Mouse (Mus musculus): ENCODE results near the gene Rufy3. TPM values are rescaled to one million over a fixed set of nuclear protein-coding genes. Genes with fewer than 3 reads are reported as not detected.

Gene Rufy3
- total RNA-seq (2021) (10 to 100 TPM; 11.6 to 13.3 TPM), polyA plus RNA-seq (2012; rRNA removed) (4.7 and 7.2 TPM in 2 replicates)
- long read RNA-seq, full-length matches to known transcripts = 18 of 21 reads
- long read RNA-seq, partial matches to known transcripts = 1 of 21 reads
- long read RNA-seq, other reads (novel, unspliced or antisense) = 2 of 21 reads

DNA sequence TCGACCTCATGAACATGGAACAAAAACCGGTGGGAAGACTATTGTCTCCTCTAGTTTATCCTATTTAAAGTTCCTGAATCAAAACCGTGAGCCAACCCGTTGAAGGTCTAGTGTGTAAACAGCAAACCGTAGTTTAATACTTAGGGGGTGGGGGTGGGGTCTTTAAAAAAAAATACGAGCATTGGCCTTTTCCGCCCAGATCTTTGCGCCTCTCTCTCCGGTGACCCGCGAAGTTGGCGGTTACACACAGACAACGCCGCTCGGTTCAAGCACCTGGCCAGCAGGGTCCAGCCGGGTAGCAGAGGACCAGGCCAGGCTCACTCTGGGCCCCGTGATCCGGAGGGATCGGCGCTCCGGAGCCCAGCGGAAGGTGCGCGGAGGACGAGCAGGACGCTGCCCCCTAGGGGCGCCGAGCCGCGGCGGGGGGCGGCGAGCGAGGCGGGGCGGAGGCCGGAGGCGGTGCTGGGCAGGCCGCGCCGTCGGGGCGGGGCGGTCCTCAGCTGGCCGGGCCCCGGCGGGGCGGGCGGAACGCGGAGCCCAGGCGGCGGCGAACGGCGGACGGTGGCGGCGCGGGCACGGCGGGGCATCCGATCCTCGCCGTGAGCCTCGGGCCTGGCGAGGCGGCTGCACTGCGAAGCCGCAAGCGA, at the start of gene Rufy3:
Gene Rufy3, plus strand, starts transcription at position 540 of the 647 bp plus-strand sequence.
- peak; percentile 94 to 95 for DNase-seq
- no peaks in the 10 kb centered on the region for H3K36me3 ChIP-seq (ENCODE audit: control insufficient read depth, insufficient read depth, low read length)
- under 1% methylated on average over 71 of the region's 71 CpGs for WGBS
- no peaks in the 10 kb centered on the region for H3K27me3 ChIP-seq (ENCODE audit: control insufficient read depth, insufficient read depth, low read length)
- H3K27ac ChIP-seq = peak within 1 kb of the TSS; percentile 94
- peak within 1 kb of the TSS; percentile 83 for H3K4me3 ChIP-seq
- intact Hi-C loops (cut with DNase I) = loop anchor here (2.0 to 5.0 kb wide), 3 partner anchors 113 to 203 kb away; partner anchors contain the start of genes Grsf1 and Mob1b
- H3K79me2 ChIP-seq (replicated peaks; ENCODE audit: control insufficient read depth, insufficient read depth, low read length) = 0 out of 2 replicates have a peak, but pooled peaks cover 3% of the 10 kb centered on the region
- TF ChIP-seq EP300 (IDR thresholded peaks at IDR 0.05; ENCODE audit: insufficient read depth, low read depth, low read length) (no peak), POLR2A (IDR thresholded peaks at IDR 0.05; ENCODE audit: insufficient read depth, low read depth, low read length) (peak; percentile 76; the same call in 1 of the 2 replicates), CTCF (IDR thresholded peaks at IDR 0.05) (peak; percentile 70)
- H3K9ac ChIP-seq (ENCODE audit: low read depth, low read length) = peak within 1 kb of the TSS; percentile 76
- peaks cover 6% of the 10 kb centered on the region for H3K4me1 ChIP-seq (ENCODE audit: control insufficient read depth, insufficient read depth, low read length)

DNA sequence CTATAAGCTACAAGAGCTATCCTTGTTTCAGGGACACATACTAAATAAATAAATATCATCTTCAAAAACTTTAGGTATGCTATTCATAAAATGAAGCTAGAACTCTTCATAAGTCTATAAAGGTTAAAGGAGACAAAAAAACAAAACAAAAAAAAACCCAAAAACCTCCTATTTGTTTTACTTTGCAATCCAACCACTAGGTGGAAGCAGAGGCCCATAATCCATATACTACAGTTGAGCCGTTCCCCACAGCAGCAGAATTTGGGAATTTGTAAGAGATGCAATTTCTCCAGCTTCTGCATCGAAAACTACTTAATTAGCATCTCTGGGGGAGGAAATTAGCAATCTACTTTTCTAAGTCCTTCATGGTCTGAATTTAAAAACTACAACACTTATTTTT, 45.6 kb upstream of the Rufy3 start:
- H3K9ac ChIP-seq (ENCODE audit: low read depth, low read length) = no peak overlapping the region
- no peak overlapping the region for H3K4me3 ChIP-seq
- H3K27ac ChIP-seq = no peak overlapping the region
- intact Hi-C loops (cut with DNase I) = no loop called here
- H3K79me2 ChIP-seq (replicated peaks; ENCODE audit: control insufficient read depth, insufficient read depth, low read length) = no peaks in the 10 kb centered on the region
- H3K4me1 ChIP-seq (ENCODE audit: control insufficient read depth, insufficient read depth, low read length) = peaks cover 2% of the 10 kb centered on the region
- 4% methylated on average over 2 of the region's 2 CpGs for WGBS
- TF ChIP-seq CTCF (IDR thresholded peaks at IDR 0.05) (peak; percentile 83), EP300 (IDR thresholded peaks at IDR 0.05; ENCODE audit: insufficient read depth, low read depth, low read length) (no peak)
- no peak for DNase-seq
- no peaks in the 10 kb centered on the region for H3K27me3 ChIP-seq (ENCODE audit: control insufficient read depth, insufficient read depth, low read length)
- no peaks in the 10 kb centered on the region for H3K36me3 ChIP-seq (ENCODE audit: control insufficient read depth, insufficient read depth, low read length)

DNA sequence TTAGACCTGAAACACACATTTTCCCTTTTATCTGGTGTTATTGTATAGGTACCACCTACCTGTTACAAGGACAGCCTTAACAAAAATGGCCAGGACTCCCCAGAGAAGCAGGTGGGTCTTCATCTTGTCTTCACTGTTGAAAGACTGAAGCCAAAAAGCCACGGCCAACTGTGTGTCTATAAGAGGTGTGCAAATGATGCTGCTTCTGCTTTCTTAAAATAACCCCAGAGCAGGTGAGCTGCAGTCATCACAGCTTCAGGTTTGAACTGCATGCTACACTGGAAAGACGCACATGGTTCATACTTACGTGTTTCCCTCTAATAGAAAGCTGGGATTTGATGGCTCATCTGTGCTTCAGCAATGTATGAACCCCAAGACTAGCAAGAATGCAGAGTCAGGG, 37.2 kb upstream of the Rufy3 start, which contains the start of gene Jchain:
Gene Jchain, minus strand, starts transcription at position 235 of the 400 bp plus-strand sequence.
- Histone ChIP-seq H3K4me1 (ENCODE audit: control insufficient read depth, insufficient read depth, low read length) (no peaks in the 10 kb centered on the region), H3K27ac (no peak within 1 kb of the TSS), H3K36me3 (ENCODE audit: control insufficient read depth, insufficient read depth, low read length) (no peaks in the 10 kb centered on the region), H3K9ac (ENCODE audit: low read depth, low read length) (no peak within 1 kb of the TSS), H3K79me2 (replicated peaks; ENCODE audit: control insufficient read depth, insufficient read depth, low read length) (no peaks in the 10 kb centered on the region), H3K4me3 (no peak within 1 kb of the TSS), H3K27me3 (ENCODE audit: control insufficient read depth, insufficient read depth, low read length) (no peaks in the 10 kb centered on the region)
- intact Hi-C loops (cut with DNase I) = no loop called here
- 89% methylated on average over 3 of the region's 3 CpGs for WGBS
- no peak for DNase-seq
- TF ChIP-seq EP300 (IDR thresholded peaks at IDR 0.05; ENCODE audit: insufficient read depth, low read depth, low read length) = no peak
- TF ChIP-seq POLR2A (IDR thresholded peaks at IDR 0.05; ENCODE audit: insufficient read depth, low read depth, low read length) = no peak
- TF ChIP-seq CTCF (IDR thresholded peaks at IDR 0.05) = no peak

DNA sequence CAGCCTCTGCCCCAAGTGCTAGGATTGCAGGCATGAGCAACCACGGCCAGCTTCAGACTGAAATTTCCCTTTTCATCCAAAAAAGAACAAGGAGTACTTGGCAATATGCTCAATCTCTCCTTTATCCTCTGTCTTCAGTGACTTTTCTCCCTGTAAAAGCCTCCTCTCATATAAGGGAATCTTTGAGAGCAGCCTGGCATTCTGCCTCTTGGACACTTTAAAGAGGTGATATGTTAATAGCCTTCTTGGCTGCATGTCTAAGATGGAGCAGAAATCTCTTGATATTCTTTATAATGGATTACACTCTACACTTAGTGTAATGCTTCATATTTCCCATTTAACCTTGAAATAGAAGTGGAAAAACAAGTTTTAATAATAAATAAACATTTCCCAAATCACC, 33.9 kb upstream of the Rufy3 start:
- intact Hi-C loops (cut with DNase I) = no loop called here
- no peak overlapping the region for H3K9ac ChIP-seq (ENCODE audit: low read depth, low read length)
- TF ChIP-seq POLR2A (IDR thresholded peaks at IDR 0.05; ENCODE audit: insufficient read depth, low read depth, low read length) (no peak), EP300 (IDR thresholded peaks at IDR 0.05; ENCODE audit: insufficient read depth, low read depth, low read length) (no peak), CTCF (IDR thresholded peaks at IDR 0.05) (no peak)
- H3K79me2 ChIP-seq (replicated peaks; ENCODE audit: control insufficient read depth, insufficient read depth, low read length) = no peaks in the 10 kb centered on the region
- H3K36me3 ChIP-seq (ENCODE audit: control insufficient read depth, insufficient read depth, low read length) = no peaks in the 10 kb centered on the region
- no peak overlapping the region for H3K4me3 ChIP-seq
- no peaks in the 10 kb centered on the region for H3K27me3 ChIP-seq (ENCODE audit: control insufficient read depth, insufficient read depth, low read length)
- no peak overlapping the region for H3K27ac ChIP-seq
- H3K4me1 ChIP-seq (ENCODE audit: control insufficient read depth, insufficient read depth, low read length) = no peaks in the 10 kb centered on the region
- no peak for DNase-seq
- 45% methylated on average over 1 of the region's 1 CpGs for whole genome bisulfite sequencing

DNA sequence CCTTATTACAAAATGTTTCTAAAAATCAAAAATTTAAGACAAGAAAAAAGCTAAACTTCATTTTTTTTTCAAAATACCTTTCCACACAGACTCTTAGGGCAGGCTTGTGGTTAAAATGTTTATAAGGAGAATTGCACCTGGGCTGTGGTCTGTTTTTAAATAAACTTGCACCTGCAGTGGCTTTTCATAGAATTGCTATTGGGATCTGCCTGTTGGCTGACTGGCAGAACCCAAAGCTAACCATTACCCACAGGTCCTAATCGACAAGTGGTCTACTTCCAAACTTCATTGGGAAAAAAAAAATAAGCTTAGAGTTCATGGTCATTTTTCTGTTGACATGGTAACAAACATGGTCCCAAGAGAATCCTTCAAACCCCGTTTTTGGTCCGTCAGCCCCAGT, 30.1 kb upstream of the Rufy3 start:
- intact Hi-C loops (cut with DNase I) = no loop called here
- no peak overlapping the region for H3K9ac ChIP-seq (ENCODE audit: low read depth, low read length)
- H3K4me3 ChIP-seq = no peak overlapping the region
- no peak for TF ChIP-seq EP300 (IDR thresholded peaks at IDR 0.05; ENCODE audit: insufficient read depth, low read depth, low read length)
- no peak for TF ChIP-seq CTCF (IDR thresholded peaks at IDR 0.05)
- no peak for TF ChIP-seq POLR2A (IDR thresholded peaks at IDR 0.05; ENCODE audit: insufficient read depth, low read depth, low read length)
- no peak for DNase-seq
- no peak overlapping the region for H3K27ac ChIP-seq
- H3K79me2 ChIP-seq (replicated peaks; ENCODE audit: control insufficient read depth, insufficient read depth, low read length) = no peaks in the 10 kb centered on the region
- WGBS = 49% methylated on average over 3 of the region's 3 CpGs
- no peaks in the 10 kb centered on the region for H3K4me1 ChIP-seq (ENCODE audit: control insufficient read depth, insufficient read depth, low read length)
- no peaks in the 10 kb centered on the region for H3K36me3 ChIP-seq (ENCODE audit: control insufficient read depth, insufficient read depth, low read length)
- H3K27me3 ChIP-seq (ENCODE audit: control insufficient read depth, insufficient read depth, low read length) = no peaks in the 10 kb centered on the region

DNA sequence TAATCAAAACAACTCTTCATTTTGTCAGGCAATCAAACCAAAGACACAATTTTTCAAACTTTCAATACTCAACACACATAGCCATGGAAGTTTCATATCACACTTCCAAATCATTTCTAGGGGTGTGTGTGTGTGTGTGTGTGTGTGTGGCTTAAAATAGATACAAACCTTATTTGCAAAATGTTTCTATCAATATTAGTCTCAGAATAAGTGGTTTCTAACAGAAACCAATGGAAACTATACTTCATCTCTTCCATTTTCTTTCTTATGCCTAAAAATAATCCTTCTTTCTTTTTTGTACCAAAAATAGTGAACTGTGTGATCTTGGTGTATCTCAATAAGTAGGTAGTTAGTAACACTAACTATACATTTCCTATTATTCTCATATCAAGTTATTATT, 24.0 kb upstream of the Rufy3 start:
- DNase-seq = no peak
- Histone ChIP-seq H3K4me3 (no peak overlapping the region), H3K36me3 (ENCODE audit: control insufficient read depth, insufficient read depth, low read length) (no peaks in the 10 kb centered on the region), H3K9ac (ENCODE audit: low read depth, low read length) (no peak overlapping the region), H3K27me3 (ENCODE audit: control insufficient read depth, insufficient read depth, low read length) (no peaks in the 10 kb centered on the region), H3K4me1 (ENCODE audit: control insufficient read depth, insufficient read depth, low read length) (no peaks in the 10 kb centered on the region; the same call in 1 of the 2 replicates), H3K27ac (no peak overlapping the region), H3K79me2 (replicated peaks; ENCODE audit: control insufficient read depth, insufficient read depth, low read length) (no peaks in the 10 kb centered on the region)
- intact Hi-C loops (cut with DNase I) = no loop called here
- TF ChIP-seq POLR2A (IDR thresholded peaks at IDR 0.05; ENCODE audit: insufficient read depth, low read depth, low read length) (no peak), CTCF (IDR thresholded peaks at IDR 0.05) (no peak), EP300 (IDR thresholded peaks at IDR 0.05; ENCODE audit: insufficient read depth, low read depth, low read length) (no peak)
